Mouse (Mus musculus) heart, embryonic 15.5 days (tissue): ENCODE measurements around the gene Ccdc40. TPM values are rescaled to one million over a fixed set of nuclear protein-coding genes. Genes with fewer than 3 reads are reported as not detected.
A peak's percentile ranks its signal among the peaks of the same experiment; 100 is the strongest.

Experiments used
- ATAC-seq: fragments of 200-750 bp; cut with Nextera tagmentation; replicated peaks from 2 replicates; pipeline ENCODE4 v1.8.0; 2017; ENCODE audit warnings: low read depth, moderate TSS enrichment; ENCODE audit not compliant: insufficient number of reproducible peaks, insufficient read depth, low FRiP score
- H3K27ac ChIP-seq: fragments of 300-500 bp; sonication (generic); 2 replicates; pipeline ENCODE4 v1.5.1; 2015; ENCODE audit warnings: mild to moderate bottlenecking, inconsistent platforms
- H3K27me3 ChIP-seq: fragments of 300-500 bp; sonication (generic); 2 replicates; pipeline ENCODE4 v1.6.1; 2015; ENCODE audit warnings: inconsistent platforms
- H3K36me3 ChIP-seq: fragments of 300-500 bp; sonication (generic); 2 replicates; pipeline ENCODE4 v1.6.1; 2015; ENCODE audit warnings: mild to moderate bottlenecking, inconsistent platforms
- H3K4me1 ChIP-seq: fragments of 300-500 bp; sonication (generic); replicated peaks from 2 replicates; pipeline ENCODE4 v1.6.1; 2015; ENCODE audit warnings: inconsistent platforms
- H3K4me2 ChIP-seq: fragments of 300-500 bp; sonication (generic); 2 replicates; pipeline ENCODE4 v1.6.1; 2015; ENCODE audit warnings: inconsistent platforms, mild to moderate bottlenecking, moderate library complexity
- H3K4me3 ChIP-seq: fragments of 300-500 bp; sonication (generic); 2 replicates; pipeline ENCODE4 v1.5.1; 2015; ENCODE audit warnings: mild to moderate bottlenecking, inconsistent platforms
- H3K9ac ChIP-seq: fragments of 300-500 bp; sonication (generic); 2 replicates; pipeline ENCODE4 v1.6.1; 2015; ENCODE audit warnings: mild to moderate bottlenecking, inconsistent platforms
- H3K9me3 ChIP-seq: fragments of 300-500 bp; sonication (generic); replicated peaks from 2 replicates; pipeline ENCODE4 v1.6.1; 2016; ENCODE audit warnings: inconsistent platforms
- WGBS: fragments of 180-500 bp; shearing (Covaris S2); methylation state at CpG from one replicate; pipeline ENCODE4 v1.1.7; 2015; ENCODE audit warnings: mixed read lengths; 5-methylcytosine and 5-hydroxymethylcytosine counted together
- polyA plus RNA-seq: library from polyadenylated mRNA; unstranded; fragments of >200 nt; fragmentation: Nextera tagmentation; extraction: Ambion mirVana; gene quantifications from 2 replicates; pipeline ENCODE4 v1.2.1, GENCODE M21; 2015

Gene Ccdc40
- 1.3 and 2.5 TPM in 2 replicates for polyA plus RNA-seq

- no peaks in the 10 kb centered on the region for H3K9me3 ChIP-seq
- WGBS, result under 1% methylated on average over 62 of the region's 66 CpGs
- peaks cover 33% of the 10 kb centered on the region for H3K4me1 ChIP-seq
- H3K36me3 ChIP-seq, result no peaks in the 10 kb centered on the region
- peak within 1 kb of the TSS; percentile 90 for H3K9ac ChIP-seq
- peak within 1 kb of the TSS; percentile 86 for H3K4me3 ChIP-seq
- peaks cover 11% of the 10 kb centered on the region for H3K27me3 ChIP-seq
- peak within 1 kb of the TSS; percentile 75 for H3K27ac ChIP-seq
- H3K4me2 ChIP-seq, result peak within 1 kb of the TSS; percentile 99
- ATAC-seq, result peak; percentile 89
Measured at GRCm38 (mm10) chr11:119228091-119228781, at the start of gene Ccdc40, which contains the start of gene Tbc1d16. Gene Ccdc40, plus strand, starts transcription at chr11:119228572. Gene Tbc1d16, minus strand, starts transcription at chr11:119228499.

GRCm38 (mm10) chr11:119180824-119181582 lies 47.4 kb upstream of the Ccdc40 start:
- H3K9me3 ChIP-seq, result no peaks in the 10 kb centered on the region
- WGBS, result 83% methylated on average over 14 of the region's 14 CpGs
- ATAC-seq, result no peak
- H3K9ac ChIP-seq, result no peak overlapping the region
- peaks cover 9% of the 10 kb centered on the region; the same call in 1 of the 2 replicates for H3K4me1 ChIP-seq
- no peak overlapping the region for H3K27ac ChIP-seq
- H3K4me2 ChIP-seq, result no peak overlapping the region
- H3K4me3 ChIP-seq, result no peak overlapping the region
- no peaks in the 10 kb centered on the region for H3K27me3 ChIP-seq
- H3K36me3 ChIP-seq, result no peaks in the 10 kb centered on the region

- Histone ChIP-seq H3K9me3 (no peaks in the 10 kb centered on the region), H3K4me1 (peaks cover 13% of the 10 kb centered on the region; the same call in 1 of the 2 replicates), H3K27me3 (no peaks in the 10 kb centered on the region), H3K36me3 (no peaks in the 10 kb centered on the region), H3K27ac (no peak overlapping the region), H3K9ac (no peak overlapping the region), H3K4me2 (no peak overlapping the region), H3K4me3 (no peak overlapping the region)
- ATAC-seq, result no peak
- WGBS, result 73% methylated on average over 12 of the region's 12 CpGs
Measured at GRCm38 (mm10) chr11:119181861-119182395, 46.4 kb upstream of the Ccdc40 start.

- Histone ChIP-seq H3K9ac (no peak overlapping the region), H3K9me3 (no peaks in the 10 kb centered on the region), H3K27ac (no peak overlapping the region), H3K36me3 (no peaks in the 10 kb centered on the region), H3K27me3 (no peaks in the 10 kb centered on the region), H3K4me1 (peaks cover 31% of the 10 kb centered on the region), H3K4me2 (no peak overlapping the region), H3K4me3 (no peak overlapping the region)
- WGBS, result 74% methylated on average over 15 of the region's 15 CpGs
- ATAC-seq, result no peak
Measured at GRCm38 (mm10) chr11:119183684-119184310, 44.6 kb upstream of the Ccdc40 start.

GRCm38 (mm10) chr11:119186381-119186780 lies 42.0 kb upstream of the Ccdc40 start:
- peaks cover 39% of the 10 kb centered on the region for H3K4me1 ChIP-seq

GRCm38 (mm10) chr11:119186989-119187799 lies 41.2 kb upstream of the Ccdc40 start:
- peak; percentile 16; the same call in 1 of the 2 replicates for ATAC-seq
- no peak overlapping the region for H3K4me3 ChIP-seq
- H3K27ac ChIP-seq, result no peak overlapping the region
- H3K9ac ChIP-seq, result no peak overlapping the region
- no peak overlapping the region for H3K4me2 ChIP-seq
- H3K9me3 ChIP-seq, result no peaks in the 10 kb centered on the region
- 44% methylated on average over 25 of the region's 25 CpGs for WGBS
- no peaks in the 10 kb centered on the region for H3K27me3 ChIP-seq
- no peaks in the 10 kb centered on the region for H3K36me3 ChIP-seq
- peaks cover 40% of the 10 kb centered on the region for H3K4me1 ChIP-seq

More at GRCm38 (mm10) chr11:119186381-119186780, 42.0 kb upstream of the Ccdc40 start:
- 59% methylated on average over 3 of the region's 3 CpGs for WGBS
- Histone ChIP-seq H3K4me2 (no peak overlapping the region), H3K27me3 (no peaks in the 10 kb centered on the region), H3K9me3 (no peaks in the 10 kb centered on the region), H3K36me3 (no peaks in the 10 kb centered on the region), H3K4me3 (no peak overlapping the region), H3K9ac (no peak overlapping the region), H3K27ac (no peak overlapping the region)
- no peak for ATAC-seq

- Histone ChIP-seq H3K27me3 (no peaks in the 10 kb centered on the region), H3K27ac (no peak overlapping the region), H3K4me1 (peaks cover 42% of the 10 kb centered on the region), H3K4me3 (no peak overlapping the region), H3K4me2 (no peak overlapping the region), H3K36me3 (no peaks in the 10 kb centered on the region), H3K9ac (no peak overlapping the region), H3K9me3 (no peaks in the 10 kb centered on the region)
- WGBS, result 65% methylated on average over 10 of the region's 10 CpGs
- ATAC-seq, result no peak
Measured at GRCm38 (mm10) chr11:119187800-119188197, 40.6 kb upstream of the Ccdc40 start.

GRCm38 (mm10) chr11:119188389-119188788 lies 40.0 kb upstream of the Ccdc40 start:
- H3K9ac ChIP-seq, result no peak overlapping the region
- no peak overlapping the region for H3K4me2 ChIP-seq
- no peak overlapping the region for H3K4me3 ChIP-seq
- 33% methylated on average over 6 of the region's 6 CpGs for WGBS
- no peak for ATAC-seq
- H3K9me3 ChIP-seq, result no peaks in the 10 kb centered on the region
- H3K36me3 ChIP-seq, result no peaks in the 10 kb centered on the region
- no peak overlapping the region for H3K27ac ChIP-seq
- H3K4me1 ChIP-seq, result peaks cover 36% of the 10 kb centered on the region
- no peaks in the 10 kb centered on the region for H3K27me3 ChIP-seq

GRCm38 (mm10) chr11:119189319-119189718 lies 39.1 kb upstream of the Ccdc40 start:
- no peak overlapping the region for H3K4me2 ChIP-seq
- no peak for ATAC-seq
- no peak overlapping the region for H3K27ac ChIP-seq
- H3K9me3 ChIP-seq, result no peaks in the 10 kb centered on the region
- H3K9ac ChIP-seq, result no peak overlapping the region
- H3K36me3 ChIP-seq, result no peaks in the 10 kb centered on the region
- peaks cover 33% of the 10 kb centered on the region for H3K4me1 ChIP-seq
- 94% methylated on average over 3 of the region's 3 CpGs for WGBS
- H3K27me3 ChIP-seq, result no peaks in the 10 kb centered on the region
- H3K4me3 ChIP-seq, result no peak overlapping the region

- Histone ChIP-seq H3K4me1 (peaks cover 33% of the 10 kb centered on the region), H3K4me3 (no peak overlapping the region), H3K27ac (no peak overlapping the region), H3K9ac (no peak overlapping the region), H3K4me2 (no peak overlapping the region), H3K27me3 (no peaks in the 10 kb centered on the region), H3K9me3 (no peaks in the 10 kb centered on the region), H3K36me3 (no peaks in the 10 kb centered on the region)
- ATAC-seq, result peak; percentile 60; the same call in 1 of the 2 replicates
- 22% methylated on average over 11 of the region's 11 CpGs for WGBS
Measured at GRCm38 (mm10) chr11:119190498-119190897, 37.9 kb upstream of the Ccdc40 start.
